Mouse (Mus musculus) B cell, adult 2 months (primary cell): Measurements from ENCODE around the gene Il1rapl2.

ENCODE experiments used
- DNase-seq, 2 experiments: peaks; one replicate each; pipeline ENCODE4 v3.0.0; 2022

The Il1rapl2 gene

GRCm38 (mm10) chrX:137570321-137571195 is at the start of gene Il1rapl2:
TSS of gene Il1rapl2 (plus strand) at chrX:137570608.
- no peak for DNase-seq

- no peak for DNase-seq
Measured at GRCm38 (mm10) chrX:137548348-137548747, 22.1 kb upstream of the Il1rapl2 start.

- no peak for DNase-seq
Measured at GRCm38 (mm10) chrX:137569472-137570188, 778 bp upstream of the Il1rapl2 start.

GRCm38 (mm10) chrX:137582656-137583055 is 12.2 kb downstream of the Il1rapl2 start:
- DNase-seq = no peak

GRCm38 (mm10) chrX:137620697-137621096 is 50.3 kb downstream of the Il1rapl2 start:
- DNase-seq = no peak

GRCm38 (mm10) chrX:137667011-137667410 is 96.6 kb downstream of the Il1rapl2 start:
- DNase-seq = peak in 1 of 2 experiments; percentile 11

- no peak for DNase-seq
Measured at GRCm38 (mm10) chrX:137687974-137688373, 117.6 kb downstream of the Il1rapl2 start.

GRCm38 (mm10) chrX:137700006-137700405 is 129.6 kb downstream of the Il1rapl2 start:
- peak; percentile 11 to 17 for DNase-seq

GRCm38 (mm10) chrX:137755537-137755936 is 185.1 kb downstream of the Il1rapl2 start:
- no peak for DNase-seq

GRCm38 (mm10) chrX:137805484-137806200 is 235.2 kb downstream of the Il1rapl2 start:
- DNase-seq = no peak

GRCm38 (mm10) chrX:137806231-137807114 is 236.1 kb downstream of the Il1rapl2 start:
- DNase-seq = no peak

- DNase-seq = no peak
Measured at GRCm38 (mm10) chrX:137809526-137809925, 239.1 kb downstream of the Il1rapl2 start.

- DNase-seq = no peak
Measured at GRCm38 (mm10) chrX:137812151-137812550, 241.7 kb downstream of the Il1rapl2 start.

GRCm38 (mm10) chrX:137848936-137849335 is 278.5 kb downstream of the Il1rapl2 start:
- DNase-seq = no peak

GRCm38 (mm10) chrX:137923490-137923889 is 353.1 kb downstream of the Il1rapl2 start:
- no peak for DNase-seq

- DNase-seq = no peak
Measured at GRCm38 (mm10) chrX:137926835-137927234, 356.4 kb downstream of the Il1rapl2 start.

GRCm38 (mm10) chrX:137947741-137948140 is 377.3 kb downstream of the Il1rapl2 start:
- no peak for DNase-seq

GRCm38 (mm10) chrX:137971306-137971705 is 400.9 kb downstream of the Il1rapl2 start:
- DNase-seq = no peak

GRCm38 (mm10) chrX:138043113-138043512 is 472.7 kb downstream of the Il1rapl2 start:
- DNase-seq = no peak

GRCm38 (mm10) chrX:138103954-138104353 is 533.5 kb downstream of the Il1rapl2 start:
- DNase-seq = no peak

GRCm38 (mm10) chrX:138104668-138105067 is 534.3 kb downstream of the Il1rapl2 start:
- DNase-seq = no peak

- no peak for DNase-seq
Measured at GRCm38 (mm10) chrX:138170146-138170545, 599.7 kb downstream of the Il1rapl2 start.
